ENCODE assay signal across 28 mouse cellular contexts in genomic region chr7:94155458-94155857, GRCm38 (mm10).
"Had no signal": no experiment of that assay in that cellular context is flagged by ENCODE, and none has a peak within 500 bp of the region (broad histone marks: within the 10 kb centered on the region; RNA-seq: fewer than 3 reads in every experiment).

No protein-coding gene starts in this region.

- H3K27ac ChIP-seq: heart, adult 2 months; heart, embryonic 13.5 days; heart, embryonic 15.5 days; hindbrain, embryonic 10.5 days; hindbrain, embryonic 12.5 days; hindbrain, embryonic 14.5 days; kidney, embryonic 15.5 days; kidney, postnatal 0 days; limb, embryonic 13.5 days; limb, embryonic 15.5 days; liver, embryonic 12.5 days; liver, embryonic 14.5 days had no signal

- H3K36me3 ChIP-seq: heart, embryonic 13.5 days; heart, embryonic 15.5 days; hindbrain, embryonic 10.5 days; hindbrain, embryonic 12.5 days; kidney, embryonic 15.5 days; limb, embryonic 13.5 days; limb, embryonic 15.5 days; liver, embryonic 12.5 days had no signal

- H3K4me1 ChIP-seq: heart, embryonic 13.5 days; heart, embryonic 15.5 days; hindbrain, embryonic 10.5 days; hindbrain, embryonic 12.5 days; kidney, embryonic 15.5 days; limb, embryonic 15.5 days; liver, embryonic 12.5 days had no signal

- DNase-seq: gastrocnemius, postnatal 14 days; gastrocnemius, postnatal 36 days; heart, adult 11 months; heart, adult 2 months; heart, postnatal 14 days; heart, postnatal 36 days; kidney, adult 11 months; kidney, adult 2 months; kidney, adult 9 months; kidney, postnatal 14 days; kidney, postnatal 36 days; layer of hippocampus, adult 9-11 months; layer of hippocampus, postnatal 36 days; left cerebral cortex, postnatal 4 days had no signal

- H3K4me2 ChIP-seq: heart, embryonic 11.5 days; heart, embryonic 13.5 days; heart, embryonic 15.5 days; hindbrain, embryonic 12.5 days; hindbrain, embryonic 14.5 days; kidney, embryonic 15.5 days; limb, embryonic 13.5 days; limb, embryonic 15.5 days; liver, embryonic 12.5 days had no signal

- H3K9me3 ChIP-seq: heart, embryonic 13.5 days; heart, embryonic 15.5 days; hindbrain, embryonic 10.5 days; hindbrain, embryonic 12.5 days; kidney, embryonic 15.5 days; limb, embryonic 13.5 days; limb, embryonic 15.5 days; liver, embryonic 12.5 days had no signal

- H3K9ac ChIP-seq: heart, embryonic 13.5 days; heart, embryonic 15.5 days; hindbrain, embryonic 12.5 days; hindbrain, embryonic 14.5 days; kidney, embryonic 15.5 days; limb, embryonic 13.5 days; limb, embryonic 15.5 days; liver, embryonic 12.5 days; liver, embryonic 14.5 days had no signal

- H3K27me3 ChIP-seq: heart, embryonic 13.5 days; heart, embryonic 15.5 days; hindbrain, embryonic 12.5 days; kidney, embryonic 15.5 days; limb, embryonic 13.5 days; limb, embryonic 15.5 days; liver, embryonic 12.5 days had no signal

- ATAC-seq: hindbrain, embryonic 16.5 days; inflammation-experienced regulatory T-cells, adult 6 months; liver, embryonic 12.5 days had no signal

- H3K4me3 ChIP-seq: heart, adult 2 months; heart, embryonic 13.5 days; heart, embryonic 15.5 days; hindbrain, embryonic 10.5 days; hindbrain, embryonic 12.5 days; kidney, embryonic 15.5 days; limb, embryonic 13.5 days; limb, embryonic 15.5 days; liver, embryonic 12.5 days had no signal
